Mouse (Mus musculus) heart, postnatal 14 days (tissue): ENCODE results near the gene Sufu. TPM values are rescaled to one million over a fixed set of nuclear protein-coding genes. Genes with fewer than 3 reads are reported as not detected.

Experiments used
- DNase-seq, 2 experiments: peaks; one replicate each; pipeline ENCODE4 v3.0.0; 2021 to 2022
- intact Hi-C: fragments of 180-260 bp; cut with DNase I; formaldehyde crosslinking; loops from one replicate; pipeline ENCODE4 v1.15.1; 2025
- total RNA-seq, 2 experiments: library from RNA; stranded (reverse); gene quantifications; 2 replicates each; pipeline ENCODE4 v1.2.3; 2021

Gene Sufu
- total RNA-seq, 2 experiments from 2014 or later = 15.1 to 15.3 TPM

DNA sequence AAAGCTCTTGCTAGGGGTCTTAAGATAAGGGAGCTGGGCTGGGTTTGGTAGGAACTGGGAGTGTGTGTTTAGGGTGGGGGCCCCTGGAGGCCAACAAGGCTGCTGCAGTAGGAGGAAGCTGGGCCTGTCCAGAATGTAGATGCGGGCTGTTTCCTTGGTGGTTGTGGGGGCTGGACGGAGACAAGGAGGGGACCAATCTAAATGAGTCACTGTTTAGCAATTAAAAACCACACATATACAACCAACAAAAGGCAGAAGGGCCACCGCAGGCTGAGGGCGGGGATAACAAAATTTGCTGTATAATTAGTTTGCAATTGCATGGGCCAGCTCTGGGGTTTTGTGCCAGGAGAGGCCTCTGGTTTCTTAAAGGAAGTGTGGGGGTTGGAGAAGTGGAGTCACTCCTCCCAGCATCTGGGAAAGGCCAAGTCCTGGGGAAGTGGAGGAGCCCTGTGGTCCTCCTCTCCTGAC lies 107.4 kb downstream of the Sufu start:
- peak; percentile 61 to 62 for DNase-seq
- intact Hi-C loops = loop anchor here (2.0 to 5.0 kb wide), 2 partner anchors 19 to 107 kb away; partner anchors contain the start of genes Actr1a and Sufu

DNA sequence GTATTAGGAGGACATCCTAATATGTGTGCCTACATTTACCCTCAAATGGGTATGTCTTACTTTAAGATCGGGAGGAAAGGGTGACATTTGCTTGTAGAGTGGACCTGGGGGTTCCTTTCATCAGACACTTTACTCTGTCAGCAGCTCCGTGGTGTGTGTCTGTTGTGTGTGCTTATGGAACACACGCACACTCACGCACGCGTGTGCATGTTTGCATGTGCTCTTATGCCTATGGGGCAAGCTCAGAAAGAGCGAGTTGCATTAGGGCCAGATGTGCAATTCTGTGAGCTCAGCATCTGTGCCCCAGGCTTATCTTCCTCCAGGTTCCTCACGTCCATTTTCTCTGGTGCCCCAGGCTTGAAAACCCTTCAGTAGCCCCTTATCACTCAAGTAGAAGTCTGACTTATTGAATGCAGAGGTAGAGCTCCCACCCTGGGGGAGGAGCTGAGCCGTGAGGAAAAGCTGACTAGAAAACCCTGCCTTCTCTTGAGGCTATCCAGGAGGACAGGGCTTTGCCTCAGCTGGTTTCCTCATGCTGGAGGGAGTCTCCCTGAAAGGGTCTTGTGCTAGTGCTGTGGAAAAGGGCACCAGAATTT lies 108.2 kb downstream of the Sufu start:
- intact Hi-C loops = loop anchor here (2.0 to 5.0 kb wide), 2 partner anchors 18 to 108 kb away; partner anchors contain the start of genes Actr1a and Sufu
- DNase-seq = no peak

DNA sequence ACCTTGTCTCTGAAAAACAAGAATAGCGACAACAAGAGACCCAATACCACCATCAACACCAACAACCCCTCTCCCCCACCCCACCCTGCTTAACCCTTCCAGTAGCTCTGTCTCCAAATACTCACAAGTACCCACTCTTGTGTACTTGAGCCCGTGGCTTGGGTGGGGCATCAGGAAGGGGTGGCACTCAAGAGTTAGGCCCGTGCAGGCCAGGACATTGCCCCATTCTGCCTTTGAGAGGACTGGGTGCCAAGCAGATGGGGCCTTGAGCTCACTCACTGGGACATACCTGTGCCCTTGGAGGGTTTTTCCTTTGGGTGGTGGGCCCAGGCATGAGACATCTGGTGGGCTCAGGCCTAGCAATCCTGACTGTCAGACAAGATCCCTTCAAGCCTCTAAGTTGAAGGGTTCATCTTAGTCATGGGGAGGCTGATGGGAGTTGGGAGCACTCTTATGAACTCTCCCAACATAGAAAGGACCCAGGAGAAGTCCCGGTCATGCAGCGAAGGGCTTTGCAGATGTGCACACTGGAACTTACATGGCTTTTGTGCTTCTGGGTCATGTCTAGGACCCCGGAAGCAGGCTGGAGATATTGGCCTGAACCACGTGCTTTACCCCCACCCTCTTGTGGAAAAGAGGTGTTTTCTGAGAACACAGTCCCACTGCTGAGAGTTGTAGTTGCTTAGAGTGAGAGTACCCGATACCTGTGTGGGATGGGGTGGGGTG lies 109.1 kb downstream of the Sufu start:
- no peak for DNase-seq
- intact Hi-C loops = loop anchor here (2.0 kb wide), 1 partner anchor 17 kb away; no protein-coding TSS in a partner anchor

DNA sequence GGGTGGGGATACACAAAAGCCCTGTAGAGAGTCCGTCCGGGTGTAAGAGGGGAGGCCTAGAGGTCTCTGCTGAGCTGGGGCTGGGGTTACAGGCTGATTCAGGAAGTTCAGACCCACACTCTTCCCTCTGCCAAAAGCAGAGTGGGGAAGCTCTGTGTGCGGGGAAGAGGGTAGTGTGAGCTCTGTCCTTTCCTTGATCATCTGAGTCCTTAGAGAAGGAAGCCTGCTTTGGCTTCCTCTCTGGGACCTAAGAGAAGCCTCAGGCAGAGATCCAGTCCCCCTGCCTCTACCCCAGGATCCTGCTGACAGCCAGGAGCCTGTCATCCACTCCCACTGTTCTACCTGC lies 109.6 kb downstream of the Sufu start:
- intact Hi-C loops = no loop called here
- no peak for DNase-seq

DNA sequence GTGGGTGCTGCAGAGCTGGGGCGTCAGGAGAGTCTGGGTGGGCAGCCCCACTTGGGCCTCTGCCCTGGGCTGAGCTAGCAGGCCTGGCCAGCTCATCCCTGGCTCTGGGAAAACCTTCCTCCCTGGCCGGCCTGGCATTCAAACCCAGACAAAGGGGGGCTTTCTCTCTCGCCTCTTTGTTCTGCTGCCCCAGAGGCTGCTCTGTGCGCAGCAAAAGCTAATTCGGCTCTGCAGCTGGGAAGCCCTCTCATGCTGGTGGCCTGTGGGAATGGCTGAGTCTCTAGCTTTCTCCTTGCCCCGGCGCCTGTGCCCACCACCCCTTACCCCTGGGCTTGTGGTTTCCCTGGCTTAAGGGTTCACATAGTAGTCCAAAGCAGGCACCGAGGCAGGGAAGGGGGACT lies 110.5 kb downstream of the Sufu start:
- DNase-seq = no peak
- intact Hi-C loops = no loop called here

DNA sequence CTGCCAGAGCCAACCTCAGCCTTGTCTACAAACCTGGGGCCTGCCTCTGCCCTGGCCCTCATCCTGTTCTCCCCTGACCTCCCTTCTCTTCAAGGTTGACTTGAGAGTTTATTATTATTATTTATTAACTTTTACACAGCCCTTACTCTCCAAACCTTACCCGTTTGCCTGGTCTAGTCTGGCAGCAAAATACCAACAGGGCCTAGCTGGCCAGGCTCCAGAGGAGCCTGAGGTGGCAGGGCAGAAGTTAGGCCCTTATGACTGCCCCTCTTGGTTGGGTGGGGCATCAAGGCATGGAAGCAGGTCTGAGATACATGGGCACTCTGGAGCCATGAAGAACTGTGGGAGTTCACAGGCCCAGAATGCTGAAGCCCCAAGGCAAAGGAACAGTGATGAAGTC lies 111.1 kb downstream of the Sufu start:
- intact Hi-C loops = no loop called here
- DNase-seq = no peak

DNA sequence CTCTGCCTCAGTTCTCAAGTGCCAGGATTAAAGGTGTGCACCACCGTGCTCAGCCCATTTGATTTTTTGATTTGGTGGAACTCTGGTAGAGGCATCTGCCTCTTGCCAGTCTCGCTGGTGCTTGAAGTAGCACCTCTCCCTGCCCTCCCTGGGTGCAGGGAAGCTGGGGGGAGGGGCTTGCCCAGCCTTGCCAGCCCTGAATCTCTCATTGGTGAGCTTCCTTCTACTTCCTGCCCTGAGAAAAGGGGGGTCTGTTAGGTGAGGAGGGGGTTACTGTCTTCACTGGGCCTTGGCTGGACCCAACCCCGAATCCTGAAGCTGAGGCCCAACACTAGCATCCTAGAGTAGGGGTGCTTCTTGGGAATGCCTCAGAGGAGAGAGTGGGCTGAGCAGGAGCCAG lies 112.0 kb downstream of the Sufu start:
- intact Hi-C loops = no loop called here

DNA sequence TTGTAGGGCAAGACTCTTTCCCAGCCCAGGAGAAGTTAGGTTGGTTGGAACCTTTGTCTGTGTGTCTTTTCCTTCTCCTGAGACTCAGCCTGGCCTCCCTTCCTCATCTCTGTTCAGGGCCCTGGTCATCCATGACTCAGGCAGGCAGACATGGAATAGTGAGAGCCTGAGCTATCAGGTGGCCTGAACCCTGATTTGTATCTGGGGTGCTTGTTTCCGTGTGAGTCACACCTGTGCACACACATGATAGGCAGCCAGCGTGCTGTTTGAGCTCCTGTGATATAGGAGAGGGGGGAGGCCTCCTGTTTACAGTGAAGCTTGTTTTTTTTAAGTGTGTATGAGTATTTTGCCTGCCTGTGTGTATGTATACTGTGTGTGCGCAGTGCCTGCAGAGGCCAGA lies 112.5 kb downstream of the Sufu start:
- intact Hi-C loops = no loop called here
- no peak for DNase-seq

More for the DNA sequence above, 112.0 kb downstream of the Sufu start:
- DNase-seq = no peak

DNA sequence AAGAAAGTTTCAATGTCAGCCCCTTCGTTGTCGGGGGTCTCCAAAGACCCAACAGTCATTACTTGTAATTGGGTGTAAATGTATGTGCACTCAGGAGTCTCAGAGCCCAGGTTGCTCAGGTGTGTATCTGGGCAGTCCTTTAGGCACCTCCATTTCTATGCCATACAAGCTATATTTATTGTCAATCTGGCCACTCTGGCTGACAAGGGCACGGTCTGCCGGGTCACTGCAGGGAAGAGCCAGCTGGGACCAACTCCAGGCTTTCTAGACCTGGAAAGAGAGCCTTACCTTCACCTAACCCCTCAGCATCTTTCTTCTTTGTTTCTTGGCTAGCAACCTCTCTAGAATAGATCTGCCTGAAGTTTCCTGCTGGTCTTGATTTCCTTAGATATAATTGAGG lies 113.0 kb downstream of the Sufu start:
- intact Hi-C loops = loop anchor here (2.0 kb wide), 1 partner anchor 15 kb away; no protein-coding TSS in a partner anchor
- no peak for DNase-seq

DNA sequence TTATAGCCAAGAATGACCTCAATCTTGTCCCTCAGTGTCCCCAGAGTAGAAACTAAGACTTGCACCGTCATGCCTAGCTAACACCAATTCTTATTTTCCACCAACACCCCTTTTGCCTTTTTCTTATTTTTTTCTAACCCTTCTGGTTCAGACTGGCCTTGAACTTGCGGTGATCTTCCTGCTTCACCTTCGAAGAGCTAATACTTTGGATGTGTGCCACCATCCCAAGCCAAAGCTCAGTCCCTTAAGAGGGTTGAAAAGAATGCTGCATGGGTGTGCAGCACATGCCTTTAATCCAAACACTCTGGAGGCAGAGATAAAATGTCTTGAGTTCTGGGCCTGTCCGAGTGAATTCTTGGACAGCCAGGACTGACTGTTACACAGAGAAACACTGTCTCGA lies 113.7 kb downstream of the Sufu start:
- intact Hi-C loops = loop anchor here (2.0 kb wide), 1 partner anchor 14 kb away; no protein-coding TSS in a partner anchor
- no peak for DNase-seq

DNA sequence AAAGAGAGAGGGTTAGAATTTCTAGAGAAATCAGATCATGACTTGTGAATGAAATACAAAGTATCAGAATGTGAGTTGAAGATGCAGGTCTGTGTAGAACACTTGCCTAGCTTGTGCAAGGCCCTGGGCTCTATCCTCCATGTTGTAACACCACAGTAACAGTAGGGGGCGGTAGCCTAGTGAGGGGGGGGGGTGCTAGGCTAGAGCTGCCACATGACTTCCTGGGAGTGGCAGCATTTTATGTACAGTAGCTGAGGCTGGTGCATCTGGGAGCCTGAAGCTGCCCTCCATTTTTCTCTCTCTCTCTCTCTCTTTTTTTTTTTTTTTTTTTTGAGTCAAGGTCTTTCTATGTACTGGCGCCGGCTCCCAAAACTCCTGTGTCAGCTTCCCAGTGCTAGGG lies 114.1 kb downstream of the Sufu start:
- DNase-seq = no peak

DNA sequence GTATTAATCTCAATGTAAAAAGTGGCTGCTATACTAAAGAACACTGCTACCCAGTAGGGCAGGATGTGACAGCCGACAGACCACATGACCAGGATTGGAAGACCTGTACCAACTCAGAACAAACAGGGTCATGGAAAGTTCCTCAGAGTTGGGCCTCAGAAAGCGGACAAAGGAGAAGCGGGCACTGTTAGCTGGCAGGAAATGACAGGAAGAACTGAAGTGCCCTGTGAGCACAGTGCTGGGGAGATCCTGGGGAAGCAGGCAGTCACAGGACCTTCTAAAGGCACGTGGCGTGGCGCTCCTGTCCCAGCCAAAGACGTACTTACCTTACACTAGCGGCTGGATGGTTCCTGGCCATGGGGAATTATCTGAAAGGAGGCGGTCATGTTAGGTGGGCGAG lies 114.6 kb downstream of the Sufu start:
- intact Hi-C loops = loop anchor here (2.0 kb wide), 1 partner anchor 14 kb away; no protein-coding TSS in a partner anchor
- DNase-seq = no peak

More for the DNA sequence above, 114.1 kb downstream of the Sufu start:
- intact Hi-C loops = loop anchor here (2.0 kb wide), 1 partner anchor 14 kb away; no protein-coding TSS in a partner anchor

DNA sequence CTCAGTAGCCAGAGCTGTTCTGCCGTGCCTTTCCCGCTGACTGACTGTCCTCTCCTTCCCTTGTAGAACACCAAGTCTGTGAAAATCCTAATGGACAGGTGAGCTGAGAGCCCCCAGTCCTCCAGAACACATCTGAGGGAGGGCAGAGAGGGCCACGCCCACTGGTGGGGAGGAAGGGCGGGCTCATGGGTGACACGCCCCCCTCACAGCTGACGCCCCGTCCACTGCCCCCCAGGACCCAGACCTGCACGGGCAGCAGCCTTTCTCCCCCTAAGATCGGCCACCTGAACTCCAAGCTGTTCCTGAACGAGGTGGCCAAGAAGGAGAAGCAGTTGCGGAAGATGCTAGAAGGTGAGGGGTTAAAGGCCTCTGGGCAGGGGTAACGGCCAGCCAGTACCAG lies 117.7 kb downstream of the Sufu start:
- intact Hi-C loops = no loop called here
- no peak for DNase-seq

DNA sequence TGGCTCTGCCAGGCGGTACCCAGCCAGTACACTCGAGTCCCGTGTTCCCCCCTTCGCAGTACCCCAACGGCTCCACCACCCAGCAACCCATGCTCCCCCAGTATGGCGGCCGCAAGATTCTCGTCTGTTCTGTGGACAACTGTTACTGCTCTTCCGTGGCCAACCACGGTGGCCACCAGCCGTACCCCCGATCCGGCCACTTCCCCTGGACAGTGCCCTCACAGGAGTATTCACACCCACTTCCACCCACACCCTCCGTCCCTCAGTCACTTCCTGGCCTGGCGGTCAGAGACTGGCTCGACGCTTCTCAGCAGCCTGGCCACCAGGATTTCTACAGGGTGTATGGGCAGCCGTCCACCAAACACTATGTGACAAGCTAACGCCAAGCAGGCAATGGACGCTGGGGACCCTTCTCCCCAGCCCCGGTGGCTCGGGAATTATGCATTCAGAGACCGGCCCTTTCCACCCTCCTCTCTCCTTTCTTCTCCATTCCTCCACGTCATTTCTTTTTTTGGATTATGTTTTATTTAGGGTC lies 118.7 kb downstream of the Sufu start:
- intact Hi-C loops = no loop called here
- no peak for DNase-seq

DNA sequence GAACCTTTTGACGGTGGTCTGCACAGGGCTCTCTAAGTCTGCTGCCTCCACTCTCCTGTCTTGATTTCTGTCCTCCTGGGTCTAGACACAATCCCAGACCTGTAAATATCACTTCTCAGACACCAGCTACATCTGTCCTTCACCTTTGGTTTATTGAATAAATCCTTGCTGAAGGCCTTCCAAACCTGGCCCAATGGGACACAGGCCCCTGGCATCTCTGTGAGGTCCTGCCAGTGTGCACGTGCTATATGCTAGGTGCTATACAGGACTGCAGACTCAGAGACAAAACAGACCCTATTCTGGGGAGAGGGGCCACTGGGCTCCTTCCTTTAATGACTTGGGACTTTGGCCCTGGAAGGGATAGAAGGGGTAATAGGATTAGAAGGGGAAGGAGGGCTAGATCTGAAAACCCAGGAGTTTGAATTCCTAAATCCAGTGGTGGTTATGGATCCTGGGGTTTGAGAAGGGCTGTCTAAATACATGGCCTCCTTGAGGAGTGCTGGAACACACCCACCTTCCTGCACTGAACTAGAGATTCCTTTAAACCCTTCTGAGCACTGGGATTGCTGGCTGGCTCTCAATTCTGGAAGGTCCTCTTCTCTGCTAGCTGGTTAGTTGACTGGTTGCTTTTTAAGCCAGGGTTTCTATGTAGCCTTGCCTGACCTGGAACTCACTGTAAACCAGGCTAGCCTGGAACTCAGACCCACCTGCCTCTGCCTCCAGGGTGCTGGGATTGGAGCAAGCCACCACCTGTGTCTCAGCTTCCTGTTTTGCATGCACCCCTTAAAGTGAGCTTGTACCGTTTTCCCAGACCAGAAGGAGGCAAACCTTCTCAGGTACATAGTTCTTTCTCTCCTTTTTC lies 120.2 kb downstream of the Sufu start:
- DNase-seq = no peak
- intact Hi-C loops = no loop called here

DNA sequence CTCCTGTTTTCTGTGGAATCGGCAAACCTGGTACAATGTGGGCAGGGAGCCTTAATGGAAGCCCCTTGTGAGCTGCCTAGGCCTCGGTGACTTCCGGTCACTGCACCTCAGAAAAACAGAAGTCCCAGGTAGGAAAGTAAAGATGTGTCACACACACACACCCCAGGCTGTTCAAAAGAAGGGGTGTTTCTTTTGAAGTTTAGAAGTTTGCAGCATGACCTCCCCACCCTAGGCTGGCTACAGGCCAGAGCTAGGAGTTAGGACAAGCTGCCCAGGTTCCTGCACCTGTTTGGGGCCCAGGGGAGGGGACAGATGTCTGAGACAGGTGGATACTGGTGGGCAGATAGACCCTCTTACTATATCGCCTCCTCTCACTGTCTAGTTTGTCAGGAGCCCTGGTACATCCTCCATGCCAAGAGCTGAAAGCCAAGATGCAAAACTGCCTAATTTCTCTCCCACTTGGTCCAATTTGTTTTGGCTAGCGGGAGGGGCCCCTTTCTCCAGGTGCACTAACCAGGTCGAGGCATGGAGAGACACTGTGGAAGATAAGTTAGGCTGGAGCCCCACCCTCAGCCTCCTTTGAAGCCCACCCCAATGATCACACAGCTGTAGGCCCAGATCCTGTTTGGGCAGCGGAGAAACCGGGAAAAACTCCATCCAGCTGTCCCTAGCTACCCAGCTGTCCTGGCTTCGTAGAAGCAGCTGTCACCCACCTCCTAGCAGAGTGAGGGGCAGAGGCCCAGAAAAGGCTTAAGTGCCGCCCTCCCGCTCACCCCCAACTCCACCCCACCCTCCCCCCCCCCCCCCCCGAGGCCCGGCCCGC lies 121.0 kb downstream of the Sufu start:
- no peak for DNase-seq

DNA sequence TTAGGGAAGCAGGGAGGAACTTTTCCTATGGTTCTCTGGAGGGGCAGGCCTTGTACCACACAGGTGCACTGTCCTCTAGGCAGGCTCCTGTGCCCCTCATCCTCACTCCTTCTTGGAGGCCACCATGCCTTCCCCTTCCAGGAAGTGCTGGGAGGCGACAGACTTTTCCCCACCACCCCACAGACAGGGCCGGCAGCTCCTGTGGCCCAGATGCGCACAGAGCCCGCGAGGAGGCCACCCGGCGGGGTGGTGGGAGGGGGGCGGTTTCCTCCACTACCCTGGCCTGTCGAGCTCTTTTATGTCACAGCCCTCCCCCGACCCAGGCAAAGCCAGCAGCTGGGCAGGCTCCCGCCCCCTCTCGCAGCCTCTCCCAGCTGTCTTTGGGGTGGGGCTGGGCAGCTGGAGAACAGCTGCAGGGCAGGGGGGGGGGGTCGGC lies 121.7 kb downstream of the Sufu start:
- intact Hi-C loops = no loop called here
- DNase-seq = peak; percentile 65 to 67

More for the DNA sequence above, 121.0 kb downstream of the Sufu start:
- intact Hi-C loops = no loop called here

DNA sequence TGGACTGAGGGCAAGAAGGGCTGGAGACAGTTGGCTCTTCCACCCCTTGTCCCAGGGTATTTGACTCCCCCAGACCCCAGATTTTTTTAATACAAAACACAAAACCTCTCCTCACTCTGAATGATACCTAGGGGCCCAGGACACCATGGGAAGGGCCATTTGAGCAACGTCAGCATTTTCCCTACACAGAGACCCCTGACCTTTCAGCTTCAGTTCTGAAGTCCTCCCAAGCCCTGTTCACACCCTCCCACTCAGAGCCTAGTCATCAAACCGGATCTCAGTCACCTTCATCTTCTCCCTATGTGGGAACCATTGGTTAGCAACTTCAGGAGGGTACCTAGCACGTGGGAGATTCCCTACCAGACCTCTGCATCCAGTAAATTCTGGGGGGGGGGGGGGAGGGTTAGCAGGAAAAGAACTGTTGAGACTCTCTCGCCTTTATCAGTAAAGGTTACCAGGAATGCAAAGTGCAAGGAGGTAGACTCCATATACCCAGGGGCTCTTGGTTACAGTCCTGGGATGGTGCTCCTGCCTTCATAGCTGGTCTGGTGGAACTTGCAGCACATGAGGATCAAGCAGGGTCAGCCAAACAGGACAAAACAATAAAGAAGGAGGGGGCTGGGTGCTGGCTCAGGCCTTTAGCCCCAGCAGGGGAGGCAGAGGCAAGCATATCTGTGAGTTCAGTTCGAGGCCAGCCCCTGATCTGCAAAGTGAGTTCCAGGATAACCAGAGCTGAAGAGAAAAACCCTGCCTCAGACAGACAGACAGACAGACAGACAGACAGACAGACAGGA lies 122.3 kb downstream of the Sufu start:
- intact Hi-C loops = no loop called here
- DNase-seq = no peak

DNA sequence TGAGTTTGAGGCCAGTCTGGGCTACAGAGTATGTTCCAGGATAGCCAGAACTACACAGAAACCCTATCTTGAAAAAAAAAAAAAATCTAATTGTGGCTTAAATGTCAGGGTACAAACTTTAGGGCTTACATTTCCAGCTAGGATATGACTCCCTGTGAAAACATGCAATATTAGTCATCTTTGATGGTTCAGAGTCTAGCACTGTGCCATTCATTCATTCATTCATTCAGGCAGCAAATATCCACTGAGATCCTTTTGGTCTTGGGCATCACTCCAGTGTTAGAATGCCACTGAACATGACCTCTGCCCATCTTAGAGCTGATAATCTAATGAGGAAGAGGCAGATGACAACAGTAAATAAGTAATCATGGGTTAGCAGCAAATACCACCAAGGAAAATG lies 125.0 kb downstream of the Sufu start:
- intact Hi-C loops = loop anchor here (2.0 to 5.0 kb wide), 2 partner anchors 17 to 124 kb away; partner anchors contain the start of genes Actr1a and Sufu
- no peak for DNase-seq
